Mouse (Mus musculus) liver, embryonic 14.5 days (tissue): ENCODE data around the gene Olfr70. TPM values are rescaled to one million over a fixed set of nuclear protein-coding genes. Genes with fewer than 3 reads are reported as not detected.

Experiments used
- ATAC-seq: fragments of 200-750 bp; cut with Nextera tagmentation; 2 replicates; pipeline ENCODE4 v1.8.0; 2017; ENCODE audit warnings: moderate number of reproducible peaks, mild to moderate bottlenecking, moderate library complexity; ENCODE audit not compliant: insufficient read depth
- DNase-seq, 3 experiments: peaks; one replicate each; pipeline ENCODE4 v3.0.0-alpha.2; 2012 to 2013; ENCODE audit warnings: low read depth in 3 of 3, low spot score in 3 of 3
- H3K27ac ChIP-seq: fragments of 300-500 bp; sonication (generic); 2 replicates; pipeline ENCODE4 v1.5.1; 2014; ENCODE audit warnings: moderate library complexity, mild to moderate bottlenecking, control low read depth, inconsistent platforms
- H3K27me3 ChIP-seq: fragments of 300-500 bp; sonication (generic); 2 replicates; pipeline ENCODE4 v1.6.1; 2014; ENCODE audit warnings: mild to moderate bottlenecking, low read length, moderate library complexity; ENCODE audit not compliant: control insufficient read depth, insufficient read depth
- H3K36me3 ChIP-seq: fragments of 300-500 bp; sonication (generic); replicated peaks from 2 replicates; pipeline ENCODE4 v1.6.1; 2014; ENCODE audit warnings: low read depth; ENCODE audit not compliant: control insufficient read depth, insufficient read depth
- H3K4me1 ChIP-seq, 2 experiments: fragments of 200-500 bp in 1 of 2; fragments of 300-500 bp in 1 of 2; sonication (generic) in 1 of 2; replicated peaks; 2 replicates each; pipeline ENCODE4 v1.6.1; 2012 to 2014; ENCODE audit warnings: antibody characterized with exemption in 1 of 2, inconsistent platforms in 1 of 2, low read length in 1 of 2; ENCODE audit not compliant: control insufficient read depth in 2 of 2, insufficient read depth in 2 of 2
- H3K4me2 ChIP-seq: fragments of 300-500 bp; sonication (generic); 2 replicates; pipeline ENCODE4 v1.6.1; 2014; ENCODE audit warnings: low read depth, mild to moderate bottlenecking, control low read depth, moderate library complexity
- H3K4me3 ChIP-seq, 2 experiments: fragments of 200-500 bp in 1 of 2; fragments of 300-500 bp in 1 of 2; sonication (generic) in 1 of 2; 2 replicates each; pipeline ENCODE4 v1.5.1; 2012 to 2014; ENCODE audit warnings: low read depth in 2 of 2, low read length in 2 of 2, mild to moderate bottlenecking in 2 of 2, control low read depth in 1 of 2, inconsistent platforms in 1 of 2, moderate library complexity in 1 of 2; ENCODE audit not compliant: insufficient read depth in 1 of 2
- H3K9ac ChIP-seq: fragments of 300-500 bp; sonication (generic); replicated peaks from 2 replicates; pipeline ENCODE4 v1.6.1; 2014; ENCODE audit warnings: mild to moderate bottlenecking, control low read depth, moderate library complexity
- H3K9me3 ChIP-seq: fragments of 300-500 bp; sonication (generic); 2 replicates; pipeline ENCODE4 v1.6.1; 2016; ENCODE audit warnings: low read length, mixed read lengths; ENCODE audit not compliant: control insufficient read depth
- CTCF ChIP-seq: IDR thresholded peaks from 2 replicates; pipeline ENCODE4 v1.5.1; 2016; ENCODE audit warnings: antibody characterized with exemption, low read depth, control low read depth
- EP300 ChIP-seq: IDR thresholded peaks from 2 replicates; pipeline ENCODE4 v1.6.1; 2016; ENCODE audit warnings: antibody characterized with exemption, low read depth
- WGBS: fragments of 180-500 bp; shearing (Covaris S2); extraction: QIAGEN DNeasy Blood & Tissue Kit; methylation state at CpG from one replicate; pipeline ENCODE4 v1.1.7; 2014; ENCODE audit not compliant: insufficient replicate concordance; 5-methylcytosine and 5-hydroxymethylcytosine counted together
- polyA plus RNA-seq, 2 experiments: library from polyadenylated mRNA; depleted of rRNA in 1 of 2; stranded (reverse) in 1 of 2; unstranded in 1 of 2; fragments of >200 nt; fragmentation: Nextera tagmentation in 1 of 2; extraction: Ambion mirVana in 1 of 2; gene quantifications; 2 replicates each; pipeline versions ENCODE4 v1.2.1 to v1.2.3; 2012 to 2014

The Olfr70 gene
- polyA plus RNA-seq, 2 experiments: not detected

DNA sequence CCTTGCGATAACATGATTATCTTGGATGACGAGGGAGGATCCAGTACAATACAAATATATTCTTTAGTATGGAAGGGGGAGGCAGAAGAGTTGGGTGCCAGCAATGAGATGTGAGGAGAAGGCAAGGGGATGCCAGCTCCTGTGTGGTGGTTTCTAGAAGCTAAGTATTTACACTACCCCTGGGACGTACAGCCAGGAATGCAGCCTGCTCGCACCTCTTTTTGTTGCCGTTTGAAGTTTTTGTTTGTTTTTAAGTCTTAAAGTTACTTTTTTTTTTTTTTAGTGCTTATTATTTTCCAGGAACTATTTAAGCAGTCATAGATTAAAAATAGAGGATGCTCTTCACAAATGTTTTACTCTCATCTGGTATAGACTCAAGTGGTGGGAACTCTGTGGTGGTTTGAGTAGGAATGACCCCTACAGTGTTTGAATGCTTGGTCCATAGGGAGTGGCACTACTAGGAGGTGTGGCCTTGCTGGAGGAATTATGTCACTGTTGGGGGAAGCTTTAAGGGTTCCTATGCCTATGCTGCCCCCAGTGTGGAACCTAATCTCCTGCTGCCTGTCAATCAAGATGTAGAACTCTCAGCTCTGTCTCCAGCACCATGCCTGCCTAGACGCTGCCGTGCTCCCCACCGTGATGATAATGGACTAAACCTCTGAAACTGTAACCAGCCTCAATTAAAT is 38.5 kb upstream of the Olfr70 start:
- H3K4me3 ChIP-seq: no peak overlapping the region
- H3K9me3 ChIP-seq: no peaks in the 10 kb centered on the region
- no peak for TF ChIP-seq EP300
- ATAC-seq: no peak
- no peaks in the 10 kb centered on the region for H3K27me3 ChIP-seq
- H3K4me1 ChIP-seq: no peaks in the 10 kb centered on the region
- H3K27ac ChIP-seq: no peak overlapping the region
- 57% methylated on average over 8 of the region's 8 CpGs for WGBS
- no peak overlapping the region for H3K4me2 ChIP-seq
- no peak overlapping the region for H3K9ac ChIP-seq
- no peak for DNase-seq
- no peaks in the 10 kb centered on the region for H3K36me3 ChIP-seq

DNA sequence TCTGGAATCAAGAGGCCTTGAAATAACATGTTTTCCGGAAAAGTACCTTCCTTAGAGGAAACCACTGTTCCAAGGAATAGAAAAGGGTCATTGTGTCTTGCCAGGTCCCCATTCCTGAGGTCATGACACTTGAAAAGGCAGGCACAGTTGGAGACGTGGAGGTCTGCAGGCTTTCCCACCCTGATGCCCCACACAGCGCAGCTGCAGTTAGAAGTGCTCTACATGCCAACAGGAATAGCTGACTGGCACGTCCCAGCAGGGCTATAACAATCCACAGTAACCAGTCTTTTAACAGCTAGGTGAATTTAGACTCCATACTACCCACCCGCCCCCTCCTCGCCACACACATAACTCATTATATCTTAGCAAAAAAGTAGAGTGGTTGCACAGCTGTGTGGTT is 36.5 kb upstream of the Olfr70 start:
- no peaks in the 10 kb centered on the region for H3K4me1 ChIP-seq
- WGBS: 56% methylated on average over 6 of the region's 6 CpGs
- no peak for ATAC-seq

DNA sequence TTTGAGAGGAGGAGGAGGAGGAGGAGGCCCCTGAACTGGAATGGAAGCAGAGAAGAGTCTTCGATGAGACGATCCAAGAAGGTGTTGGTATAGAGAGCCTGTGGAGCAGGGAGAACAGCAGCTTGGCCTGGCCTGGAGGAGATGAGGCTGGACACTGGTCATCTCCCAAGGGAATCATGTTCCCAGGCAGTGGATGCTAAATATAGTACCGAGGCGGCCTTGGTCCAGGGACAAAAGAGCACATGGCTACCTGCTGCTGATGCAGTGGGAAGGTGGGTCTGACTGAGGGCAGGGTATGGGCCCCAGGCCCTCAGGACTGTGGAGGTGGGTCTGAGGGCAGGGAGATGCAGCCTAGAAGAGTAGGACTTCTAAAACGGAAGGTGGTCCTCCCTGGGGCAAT is 32.6 kb upstream of the Olfr70 start:
- no peak for DNase-seq
- Histone ChIP-seq H3K9ac (no peak overlapping the region), H3K4me1 (peaks cover 6 to 25% of the 10 kb centered on the region in 2 experiments; a peak in 3 of 4 replicates), H3K4me3 (no peak overlapping the region), H3K9me3 (no peaks in the 10 kb centered on the region), H3K4me2 (no peak overlapping the region), H3K27ac (no peak overlapping the region), H3K27me3 (no peaks in the 10 kb centered on the region), H3K36me3 (no peaks in the 10 kb centered on the region)
- no peak for ATAC-seq
- 68% methylated on average over 5 of the region's 5 CpGs for WGBS
- no peak for TF ChIP-seq EP300

More for the DNA sequence above, 36.5 kb upstream of the Olfr70 start:
- Histone ChIP-seq H3K4me3 (no peak overlapping the region), H3K4me2 (no peak overlapping the region), H3K36me3 (no peaks in the 10 kb centered on the region), H3K9me3 (no peaks in the 10 kb centered on the region), H3K27me3 (no peaks in the 10 kb centered on the region), H3K9ac (no peak overlapping the region), H3K27ac (no peak overlapping the region)
- TF ChIP-seq EP300 (no peak), CTCF (no peak)
- no peak for DNase-seq

DNA sequence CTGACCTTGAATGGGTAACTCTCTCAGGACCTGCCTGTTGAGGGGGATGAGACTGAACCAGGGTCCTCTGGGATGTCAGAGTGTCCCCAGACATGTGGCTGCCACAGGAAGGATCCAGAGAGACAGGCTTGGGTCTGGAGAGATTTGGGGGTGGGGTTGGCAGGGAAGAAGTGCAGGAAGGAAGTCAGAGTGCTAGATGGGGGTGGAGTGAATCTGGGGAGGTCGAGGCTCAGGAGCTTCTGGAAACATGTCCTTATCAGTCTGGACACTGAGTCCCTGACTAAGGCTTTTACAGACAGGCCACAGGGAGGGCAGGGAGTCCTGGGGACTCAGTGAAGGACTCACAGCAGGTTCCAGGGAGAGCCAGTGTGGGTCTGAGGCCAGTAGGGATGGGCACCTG is 31.6 kb upstream of the Olfr70 start:
- DNase-seq (no peak), ATAC-seq (no peak)
- Histone ChIP-seq H3K27ac (no peak overlapping the region), H3K36me3 (no peaks in the 10 kb centered on the region), H3K27me3 (no peaks in the 10 kb centered on the region), H3K9ac (no peak overlapping the region), H3K9me3 (no peaks in the 10 kb centered on the region), H3K4me3 (no peak overlapping the region), H3K4me1 (peaks cover 6 to 32% of the 10 kb centered on the region in 2 experiments; a peak in 3 of 4 replicates), H3K4me2 (no peak overlapping the region)
- no peak for TF ChIP-seq EP300
- WGBS: 8% methylated on average over 1 of the region's 1 CpGs

DNA sequence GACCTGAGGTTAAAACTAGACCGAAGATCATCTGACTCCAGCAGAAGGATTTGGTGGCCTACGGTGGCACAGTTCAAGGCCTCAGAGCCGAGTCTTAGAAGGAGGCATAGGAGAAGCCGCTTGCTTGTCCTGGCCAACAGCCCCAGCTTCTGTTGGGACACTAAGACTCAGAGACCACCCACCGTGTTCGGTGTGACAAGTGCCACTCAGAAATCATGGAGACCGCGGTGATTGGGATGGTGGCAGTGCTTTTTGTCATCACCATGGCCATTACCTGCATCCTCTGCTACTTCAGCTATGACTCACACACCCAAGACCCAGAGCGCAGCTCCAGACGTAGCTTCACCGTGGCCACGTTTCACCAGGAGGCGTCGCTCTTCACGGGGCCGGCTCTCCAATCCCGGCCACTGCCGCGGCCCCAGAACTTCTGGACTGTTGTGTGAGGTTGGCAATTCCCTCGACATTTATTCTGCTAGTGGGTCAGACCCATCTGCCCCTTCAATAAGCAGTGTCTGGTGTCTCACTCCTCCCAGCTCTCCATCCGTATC is 30.2 kb upstream of the Olfr70 start:
- Histone ChIP-seq H3K4me1 (peaks cover 6 to 37% of the 10 kb centered on the region in 2 experiments; a peak in 3 of 4 replicates), H3K9me3 (no peaks in the 10 kb centered on the region), H3K4me2 (no peak overlapping the region), H3K9ac (no peak overlapping the region), H3K36me3 (no peaks in the 10 kb centered on the region), H3K4me3 (no peak overlapping the region), H3K27ac (no peak overlapping the region), H3K27me3 (no peaks in the 10 kb centered on the region)
- ATAC-seq: no peak
- TF ChIP-seq EP300 (no peak), CTCF (no peak; the same call in 1 of the 2 replicates)
- no peak for DNase-seq
- 51% methylated on average over 21 of the region's 21 CpGs for WGBS
